Mouse (Mus musculus) forebrain, embryonic 15.5 days (tissue): Measurements from ENCODE around the gene Cd207. TPM values are rescaled to one million over a fixed set of nuclear protein-coding genes. Genes with fewer than 3 reads are reported as not detected.

Experiments
- ATAC-seq: fragments of 200-750 bp; cut with Nextera tagmentation; replicated peaks from 2 replicates; pipeline ENCODE4 v1.8.0; 2017; ENCODE audit warnings: mild to moderate bottlenecking, moderate TSS enrichment, moderate library complexity
- H3K27ac ChIP-seq: fragments of 300-500 bp; sonication (generic); replicated peaks from 2 replicates; pipeline ENCODE4 v1.5.1; 2015; ENCODE audit warnings: mild to moderate bottlenecking, inconsistent platforms
- H3K27me3 ChIP-seq: fragments of 300-500 bp; sonication (generic); 2 replicates; pipeline ENCODE4 v1.6.1; 2015; ENCODE audit warnings: inconsistent platforms
- H3K36me3 ChIP-seq: fragments of 300-500 bp; sonication (generic); 2 replicates; pipeline ENCODE4 v1.6.1; 2015; ENCODE audit warnings: mild to moderate bottlenecking, inconsistent platforms
- H3K4me1 ChIP-seq: fragments of 300-500 bp; sonication (generic); 2 replicates; pipeline ENCODE4 v1.6.1; 2015; ENCODE audit warnings: inconsistent platforms
- H3K4me2 ChIP-seq: fragments of 300-500 bp; sonication (generic); replicated peaks from 2 replicates; pipeline ENCODE4 v1.6.1; 2015; ENCODE audit warnings: mild to moderate bottlenecking, inconsistent platforms
- H3K4me3 ChIP-seq: fragments of 300-500 bp; sonication (generic); 2 replicates; pipeline ENCODE4 v1.5.1; 2015; ENCODE audit warnings: mild to moderate bottlenecking, inconsistent platforms
- H3K9ac ChIP-seq: fragments of 300-500 bp; sonication (generic); replicated peaks from 2 replicates; pipeline ENCODE4 v1.6.1; 2015; ENCODE audit warnings: mild to moderate bottlenecking, inconsistent platforms
- H3K9me3 ChIP-seq: fragments of 300-500 bp; sonication (generic); 2 replicates; pipeline ENCODE4 v1.6.1; 2016; ENCODE audit warnings: inconsistent platforms
- WGBS: fragments of 180-500 bp; shearing (Covaris S2); methylation state at CpG from one replicate; pipeline ENCODE4 v1.1.7; 2015; ENCODE audit warnings: mixed read lengths; 5-methylcytosine and 5-hydroxymethylcytosine counted together
- polyA plus RNA-seq: library from polyadenylated mRNA; unstranded; fragments of >200 nt; fragmentation: Nextera tagmentation; extraction: Ambion mirVana; gene quantifications from 2 replicates; pipeline ENCODE4 v1.2.1, GENCODE M21; 2015

Cd207 gene
- polyA plus RNA-seq, 1 experiment from 2014 or later, result not detected

DNA sequence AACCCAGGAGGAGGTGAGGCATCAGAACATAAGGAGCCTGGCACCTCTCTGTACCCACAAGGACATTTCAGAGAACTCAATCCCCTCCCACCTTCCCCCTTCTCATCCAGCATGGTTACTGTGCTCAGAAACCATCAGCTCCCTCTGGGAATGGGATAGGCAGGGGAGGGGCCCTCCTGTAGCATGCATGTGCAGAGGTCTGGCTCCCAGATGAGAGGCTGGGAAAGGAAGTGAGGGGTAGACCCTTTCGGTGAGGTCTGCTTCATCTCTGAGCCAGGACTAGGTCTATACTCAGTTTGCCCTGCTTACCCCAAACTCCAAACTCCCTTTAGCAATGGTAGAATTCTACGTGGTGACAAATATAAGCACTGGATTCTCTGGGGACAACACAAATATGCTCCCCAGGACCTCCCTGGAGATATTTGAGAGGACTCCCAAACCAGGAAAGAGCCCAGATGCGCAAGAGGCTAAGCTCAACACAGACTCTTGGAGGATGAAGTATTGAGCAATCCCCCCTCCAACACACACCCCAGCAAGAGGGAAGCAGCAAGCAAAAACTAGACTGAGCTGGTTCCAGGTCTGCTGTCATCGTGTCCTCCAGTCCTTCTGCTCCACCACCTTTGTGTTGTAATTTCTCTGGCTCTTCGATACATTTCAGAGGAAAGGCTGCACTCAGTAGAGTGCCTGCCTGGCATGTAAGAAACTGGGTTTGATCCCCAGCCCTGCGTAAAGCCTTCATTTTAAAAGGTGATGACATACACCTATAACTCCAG, 30.3 kb upstream of the Cd207 start:
- H3K27me3 ChIP-seq, result peaks cover 99% of the 10 kb centered on the region
- H3K27ac ChIP-seq, result no peak overlapping the region
- no peak overlapping the region for H3K9ac ChIP-seq
- WGBS, result 2% methylated on average over 6 of the region's 6 CpGs
- no peak for ATAC-seq
- no peak overlapping the region for H3K4me2 ChIP-seq
- no peaks in the 10 kb centered on the region for H3K9me3 ChIP-seq
- H3K4me3 ChIP-seq, result no peak overlapping the region
- H3K36me3 ChIP-seq, result no peaks in the 10 kb centered on the region
- H3K4me1 ChIP-seq, result peaks cover 21% of the 10 kb centered on the region

DNA sequence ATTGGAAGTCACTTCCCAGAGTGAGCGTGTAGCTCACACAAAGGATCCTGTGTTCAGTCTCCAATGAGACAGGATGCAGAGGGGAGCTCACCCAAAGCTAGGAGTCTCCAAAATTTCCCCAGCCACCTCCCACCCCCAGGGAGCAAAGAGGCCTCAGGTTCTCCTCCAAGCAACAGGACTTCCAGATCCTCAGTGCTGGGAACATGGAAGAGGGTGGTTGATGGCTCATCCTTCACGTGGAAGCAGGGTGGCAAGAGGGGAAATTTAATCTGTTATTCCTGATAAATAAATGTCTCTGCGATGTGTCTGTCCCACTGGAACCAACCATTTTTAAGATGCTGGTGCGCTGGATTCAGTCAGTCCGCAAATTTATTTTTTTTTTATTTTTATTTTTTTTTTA, 27.0 kb upstream of the Cd207 start:
- ATAC-seq, result no peak
- Histone ChIP-seq H3K4me2 (no peak overlapping the region), H3K4me1 (peaks cover 6% of the 10 kb centered on the region), H3K36me3 (no peaks in the 10 kb centered on the region), H3K27me3 (peaks cover 91% of the 10 kb centered on the region), H3K9me3 (no peaks in the 10 kb centered on the region), H3K9ac (no peak overlapping the region), H3K4me3 (no peak overlapping the region), H3K27ac (no peak overlapping the region)
- 17% methylated on average over 5 of the region's 5 CpGs for WGBS

DNA sequence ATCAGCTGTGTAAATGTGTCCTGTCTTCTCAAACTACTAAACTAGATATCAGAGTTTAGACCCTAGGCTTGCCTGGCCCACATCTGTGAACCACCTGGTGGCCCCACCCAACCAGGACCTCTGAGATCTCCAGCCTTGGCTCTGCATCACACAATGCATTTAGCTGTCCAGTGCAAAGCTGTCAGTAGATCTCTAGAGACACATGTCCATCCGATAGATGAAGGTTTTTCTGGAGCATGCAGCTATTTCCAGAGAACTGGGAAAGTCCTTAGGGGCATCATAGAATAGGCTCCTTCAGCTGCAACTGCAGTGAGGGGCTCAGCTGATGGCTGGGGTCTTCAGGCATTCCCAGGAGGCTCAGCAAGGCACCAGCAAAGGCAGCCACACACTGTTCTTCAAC, 26.6 kb upstream of the Cd207 start:
- ATAC-seq, result no peak
- Histone ChIP-seq H3K4me1 (peaks cover 6% of the 10 kb centered on the region), H3K4me2 (no peak overlapping the region), H3K9ac (no peak overlapping the region), H3K27me3 (peaks cover 92% of the 10 kb centered on the region), H3K27ac (no peak overlapping the region), H3K4me3 (no peak overlapping the region), H3K36me3 (no peaks in the 10 kb centered on the region), H3K9me3 (no peaks in the 10 kb centered on the region)
- WGBS, result 18% methylated on average over 1 of the region's 1 CpGs

DNA sequence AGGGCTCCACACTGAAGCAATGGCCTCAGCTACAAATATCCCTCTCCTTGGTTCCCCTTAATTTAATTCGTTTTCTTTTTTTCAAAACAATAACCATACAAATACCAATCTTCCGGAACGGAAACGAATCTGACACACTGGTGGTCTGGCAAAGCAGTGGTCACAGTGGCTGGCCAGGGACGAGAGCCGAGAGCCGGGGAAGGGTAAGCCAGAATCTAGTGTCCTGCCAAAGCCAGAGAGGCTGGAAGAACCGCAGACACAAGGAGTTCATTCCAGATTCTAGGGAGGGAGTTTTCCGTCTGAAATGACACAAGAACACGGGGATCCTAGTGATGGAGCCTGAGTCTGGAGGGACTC, 26.0 kb upstream of the Cd207 start:
- no peak overlapping the region for H3K27ac ChIP-seq
- under 1% methylated on average over 10 of the region's 10 CpGs for WGBS
- peaks cover 6% of the 10 kb centered on the region for H3K4me1 ChIP-seq
- H3K27me3 ChIP-seq, result peaks cover 92% of the 10 kb centered on the region
- no peaks in the 10 kb centered on the region for H3K9me3 ChIP-seq
- H3K36me3 ChIP-seq, result no peaks in the 10 kb centered on the region
- H3K4me3 ChIP-seq, result no peak overlapping the region
- no peak overlapping the region for H3K9ac ChIP-seq
- no peak for ATAC-seq
- no peak overlapping the region for H3K4me2 ChIP-seq

- Histone ChIP-seq H3K36me3 (no peaks in the 10 kb centered on the region), H3K9ac (no peak overlapping the region), H3K9me3 (no peaks in the 10 kb centered on the region), H3K4me3 (no peak overlapping the region), H3K4me1 (peaks cover 6% of the 10 kb centered on the region), H3K4me2 (no peak overlapping the region), H3K27me3 (peaks cover 92% of the 10 kb centered on the region), H3K27ac (no peak overlapping the region)
- ATAC-seq, result no peak
- WGBS, result under 1% methylated on average over 27 of the region's 27 CpGs
These were observed 25.5 kb upstream of the Cd207 start for GRCm38 (mm10) chr6:83703000-83703721.

GRCm38 (mm10) chr6:83702146-83702999, 24.7 kb upstream of the Cd207 start:
- ATAC-seq, result no peak
- no peaks in the 10 kb centered on the region for H3K36me3 ChIP-seq
- H3K4me2 ChIP-seq, result no peak overlapping the region
- H3K9ac ChIP-seq, result no peak overlapping the region
- H3K4me3 ChIP-seq, result no peak overlapping the region
- H3K9me3 ChIP-seq, result no peaks in the 10 kb centered on the region
- no peak overlapping the region for H3K27ac ChIP-seq
- under 1% methylated on average over 53 of the region's 53 CpGs for WGBS
- H3K4me1 ChIP-seq, result peaks cover 6% of the 10 kb centered on the region
- H3K27me3 ChIP-seq, result peaks cover 92% of the 10 kb centered on the region

DNA sequence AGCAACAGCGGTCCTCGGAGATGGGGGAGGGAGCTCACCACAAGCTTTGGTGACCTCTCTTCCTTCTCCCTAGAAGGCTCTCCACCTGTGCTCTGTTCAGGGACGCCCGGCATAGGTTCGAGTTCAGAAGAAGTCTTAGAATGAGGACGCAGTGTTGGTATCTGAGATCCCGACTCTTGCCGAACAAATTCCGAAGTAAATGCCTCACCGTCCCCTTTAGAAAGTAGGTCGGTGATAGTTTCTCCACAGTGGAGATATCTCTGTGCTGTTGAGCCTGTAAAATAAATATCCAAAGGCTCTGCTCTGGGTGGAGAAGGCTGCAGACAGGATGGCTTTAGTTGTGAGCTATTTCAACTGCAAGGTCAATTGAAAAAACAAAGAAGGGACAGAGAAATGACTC, 23.3 kb upstream of the Cd207 start:
- Histone ChIP-seq H3K9ac (no peak overlapping the region), H3K4me2 (no peak overlapping the region), H3K27me3 (peaks cover 92% of the 10 kb centered on the region), H3K4me3 (no peak overlapping the region), H3K9me3 (no peaks in the 10 kb centered on the region), H3K36me3 (no peaks in the 10 kb centered on the region), H3K27ac (no peak overlapping the region), H3K4me1 (peaks cover 6% of the 10 kb centered on the region)
- whole genome bisulfite sequencing, result under 1% methylated on average over 11 of the region's 11 CpGs
- ATAC-seq, result no peak

DNA sequence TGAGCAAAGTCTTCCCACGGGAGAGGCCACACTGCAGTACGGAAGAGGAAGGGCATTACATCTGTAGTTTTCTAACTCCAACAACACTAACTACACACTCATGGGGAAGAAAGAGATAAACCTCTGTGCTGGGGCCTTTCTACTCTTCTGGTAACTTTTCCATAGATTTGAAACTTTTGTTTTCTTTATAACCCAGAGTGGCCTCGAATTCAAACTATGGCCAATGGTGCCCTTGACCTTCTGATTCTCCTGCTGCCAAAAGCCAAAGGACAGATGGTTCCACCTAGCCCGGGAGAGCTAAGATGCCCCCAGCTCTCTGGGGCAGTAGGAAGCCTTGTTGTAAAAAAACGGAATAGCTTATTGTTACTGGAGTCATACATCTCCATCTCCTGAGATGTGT, 22.3 kb upstream of the Cd207 start:
- WGBS, result 3% methylated on average over 5 of the region's 5 CpGs
- H3K9ac ChIP-seq, result no peak overlapping the region
- H3K27ac ChIP-seq, result no peak overlapping the region
- H3K36me3 ChIP-seq, result no peaks in the 10 kb centered on the region
- H3K4me1 ChIP-seq, result peaks cover 6% of the 10 kb centered on the region
- no peak overlapping the region for H3K4me2 ChIP-seq
- no peak overlapping the region for H3K4me3 ChIP-seq
- H3K27me3 ChIP-seq, result peaks cover 92% of the 10 kb centered on the region
- H3K9me3 ChIP-seq, result no peaks in the 10 kb centered on the region
- ATAC-seq, result no peak

- Histone ChIP-seq H3K27ac (no peak overlapping the region), H3K4me2 (no peak overlapping the region), H3K9ac (no peak overlapping the region), H3K9me3 (no peaks in the 10 kb centered on the region), H3K4me1 (peaks cover 6% of the 10 kb centered on the region), H3K27me3 (peaks cover 93% of the 10 kb centered on the region), H3K36me3 (no peaks in the 10 kb centered on the region), H3K4me3 (no peak overlapping the region)
- no peak for ATAC-seq
- WGBS, result 2% methylated on average over 8 of the region's 8 CpGs
These were observed 20.3 kb upstream of the Cd207 start for GRCm38 (mm10) chr6:83697932-83698331.

- Histone ChIP-seq H3K4me1 (no peaks in the 10 kb centered on the region), H3K9ac (no peak overlapping the region), H3K9me3 (no peaks in the 10 kb centered on the region), H3K27me3 (peaks cover 93% of the 10 kb centered on the region), H3K27ac (no peak overlapping the region), H3K36me3 (no peaks in the 10 kb centered on the region), H3K4me3 (no peak overlapping the region), H3K4me2 (no peak overlapping the region)
- no peak for ATAC-seq
- 1% methylated on average over 7 of the region's 7 CpGs for WGBS
These were observed 19.0 kb upstream of the Cd207 start for GRCm38 (mm10) chr6:83696684-83697083.

DNA sequence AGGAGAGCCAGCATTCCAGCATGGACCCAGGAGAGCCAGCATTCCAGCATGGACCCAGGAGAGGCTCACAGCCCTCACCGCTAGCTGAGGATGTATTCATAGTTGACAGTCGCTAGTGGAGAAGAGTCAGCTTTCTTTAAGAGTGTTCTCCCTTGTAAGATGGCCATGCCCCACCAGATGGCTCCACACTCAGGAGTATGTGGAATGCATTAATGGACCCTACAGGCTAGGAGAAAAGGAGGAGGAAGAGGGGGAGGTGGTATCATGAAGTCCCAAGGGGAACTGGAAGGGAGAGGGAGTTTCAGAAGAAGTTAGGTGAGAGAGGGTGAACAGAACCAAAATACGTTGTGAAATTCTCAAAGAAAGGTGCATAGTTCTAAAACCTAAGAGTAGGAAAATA, 18.1 kb upstream of the Cd207 start:
- peaks cover 92% of the 10 kb centered on the region for H3K27me3 ChIP-seq
- no peak overlapping the region for H3K9ac ChIP-seq
- no peak overlapping the region for H3K4me3 ChIP-seq
- ATAC-seq, result no peak
- no peak overlapping the region for H3K4me2 ChIP-seq
- H3K36me3 ChIP-seq, result no peaks in the 10 kb centered on the region
- no peak overlapping the region for H3K27ac ChIP-seq
- H3K4me1 ChIP-seq, result no peaks in the 10 kb centered on the region
- WGBS, result 9% methylated on average over 3 of the region's 3 CpGs
- H3K9me3 ChIP-seq, result no peaks in the 10 kb centered on the region

DNA sequence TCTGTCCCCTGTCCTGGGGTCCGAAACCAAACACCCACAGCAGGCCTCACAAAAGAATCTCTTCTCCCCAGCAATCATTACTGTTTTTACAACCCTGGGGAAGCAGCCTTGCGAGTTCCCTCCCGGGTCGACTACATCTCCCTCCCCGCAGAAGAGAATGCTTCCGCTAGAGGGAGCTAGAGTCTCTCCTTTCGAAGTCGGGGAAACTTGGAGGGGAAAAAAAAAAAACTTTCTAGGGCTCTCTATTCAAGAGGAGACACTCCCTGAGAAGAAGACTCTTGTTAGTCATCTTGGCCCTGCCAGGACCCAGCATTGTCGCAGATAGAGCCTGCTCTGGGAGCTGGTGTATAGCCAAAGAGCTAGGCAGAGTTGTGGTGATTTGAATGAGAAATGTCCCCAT, 16.2 kb upstream of the Cd207 start:
- Histone ChIP-seq H3K9me3 (no peaks in the 10 kb centered on the region), H3K36me3 (no peaks in the 10 kb centered on the region), H3K4me1 (no peaks in the 10 kb centered on the region), H3K27ac (no peak overlapping the region), H3K9ac (no peak overlapping the region), H3K27me3 (peaks cover 88% of the 10 kb centered on the region), H3K4me2 (no peak overlapping the region), H3K4me3 (no peak overlapping the region)
- WGBS, result under 1% methylated on average over 9 of the region's 9 CpGs
- no peak for ATAC-seq
